Mouse (Mus musculus): Measurements from ENCODE around the gene Gm6890. TPM values are rescaled to one million over a fixed set of nuclear protein-coding genes. Genes with fewer than 3 reads are reported as not detected.
"Not testable (repeated sequence)": the region's sequence is repeated elsewhere in the genome, so short reads cannot be mapped to it uniquely, and the experiment has no call there.

The Gm6890 gene
- not detected in 2 replicates for polyA plus RNA-seq (2015; fragmentation: Nextera tagmentation; extraction: Ambion mirVana)

- not testable (repeated sequence) for H3K27me3 ChIP-seq; H3K4me3 ChIP-seq; H3K9ac ChIP-seq; H3K4me2 ChIP-seq; H3K9me3 ChIP-seq; H3K36me3 ChIP-seq; H3K4me1 ChIP-seq; H3K27ac ChIP-seq; ATAC-seq (ENCODE audit: insufficient number of reproducible peaks, low FRiP score, low TSS enrichment, low read depth)
- 74% methylated on average over 9 of the region's 9 CpGs for WGBS
Observed at GRCm38 (mm10) chrX:74740627-74741026, at the start of gene Gm6890. Gene Gm6890, plus strand, starts transcription at chrX:74740927.

DNA sequence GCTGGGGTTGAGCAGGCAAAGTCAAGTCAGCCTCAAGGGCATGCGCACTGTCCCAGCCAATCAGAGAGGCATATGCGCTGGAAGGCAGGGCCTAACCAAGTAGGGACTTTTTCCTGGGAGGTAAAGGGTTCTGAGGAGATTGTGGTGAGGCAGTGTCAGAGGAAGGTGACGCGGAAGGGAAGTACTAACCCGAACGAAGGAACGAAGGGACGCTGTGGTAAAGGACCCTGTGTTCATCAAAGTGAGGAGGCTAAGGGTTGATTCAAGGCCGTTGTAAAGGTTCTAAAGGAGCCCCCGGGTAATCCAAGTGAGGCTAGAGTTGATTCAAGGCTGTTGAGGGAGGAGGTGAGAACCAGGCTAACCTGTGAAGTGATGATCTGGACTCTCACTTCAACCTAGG, 14.5 kb upstream of the Gm6890 start:
- not testable (repeated sequence) for H3K4me3 ChIP-seq; ATAC-seq (ENCODE audit: insufficient number of reproducible peaks, low FRiP score, low TSS enrichment, low read depth); H3K27me3 ChIP-seq; H3K4me2 ChIP-seq; H3K27ac ChIP-seq; H3K4me1 ChIP-seq; H3K9ac ChIP-seq; H3K36me3 ChIP-seq; H3K9me3 ChIP-seq
- 89% methylated on average over 10 of the region's 10 CpGs for WGBS

DNA sequence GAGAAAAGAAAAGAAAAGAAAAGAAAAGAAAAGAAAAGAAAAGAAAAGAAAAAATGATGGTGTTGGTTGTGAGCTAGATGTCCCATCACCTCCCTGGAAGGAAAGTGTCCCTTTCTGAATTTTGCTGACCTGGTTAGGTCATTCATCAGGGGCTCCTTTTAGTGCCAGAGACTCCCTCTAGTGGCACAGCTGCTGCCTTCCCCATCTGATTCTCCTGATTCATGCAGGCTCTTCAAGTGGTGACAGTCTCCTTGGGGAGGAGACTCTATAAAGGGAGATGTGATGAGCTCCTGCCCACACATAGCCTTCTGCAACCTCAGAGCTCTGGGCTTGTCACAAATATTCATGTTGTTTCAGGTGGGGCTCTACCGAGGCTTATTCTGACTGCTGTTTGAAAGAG, 30.0 kb downstream of the Gm6890 start:
- not testable (repeated sequence) for H3K27ac ChIP-seq; H3K36me3 ChIP-seq; H3K4me3 ChIP-seq; H3K9ac ChIP-seq; H3K27me3 ChIP-seq; H3K4me1 ChIP-seq; H3K9me3 ChIP-seq; ATAC-seq (ENCODE audit: insufficient number of reproducible peaks, low FRiP score, low TSS enrichment, low read depth); H3K4me2 ChIP-seq
- WGBS = no CpG with 5 or more reads among the region's 1 CpGs

Other genes starting within 250 kb of the Gm6890 start
- not detected in 2 replicates for gene Olfr1326-ps1, start 166.0 kb upstream of the Gm6890 start, polyA plus RNA-seq (2015; fragmentation: Nextera tagmentation; extraction: Ambion mirVana)
- not detected in 2 replicates for gene Olfr1325, start 148.2 kb upstream of the Gm6890 start, polyA plus RNA-seq (2015; fragmentation: Nextera tagmentation; extraction: Ambion mirVana)
- 0.09 and 0.19 TPM in 2 replicates for gene Gm5640, start 95.3 kb upstream of the Gm6890 start, polyA plus RNA-seq (2015; fragmentation: Nextera tagmentation; extraction: Ambion mirVana)
- not detected in 2 replicates for gene Gm5936, start 96.3 kb downstream of the Gm6890 start, polyA plus RNA-seq (2015; fragmentation: Nextera tagmentation; extraction: Ambion mirVana)